Mouse (Mus musculus) limb, embryonic 12.5 days (tissue): ENCODE results near the gene Crlf1. TPM values are rescaled to one million over a fixed set of nuclear protein-coding genes. Genes with fewer than 3 reads are reported as not detected.

Source experiments
- ATAC-seq: fragments of 200-750 bp; cut with Nextera tagmentation; 2 replicates; pipeline ENCODE4 v1.8.0; 2017; ENCODE audit warnings: low read depth, moderate TSS enrichment; ENCODE audit not compliant: insufficient number of reproducible peaks, insufficient read depth, low FRiP score, low TSS enrichment
- H3K27ac ChIP-seq: fragments of 300-500 bp; sonication (generic); 2 replicates; pipeline ENCODE4 v1.5.1; 2016; ENCODE audit warnings: mild to moderate bottlenecking, moderate library complexity
- H3K27me3 ChIP-seq: fragments of 300-500 bp; sonication (generic); 2 replicates; pipeline ENCODE4 v1.6.1; 2016; ENCODE audit warnings: mild to moderate bottlenecking, moderate library complexity
- H3K36me3 ChIP-seq: fragments of 300-500 bp; sonication (generic); 2 replicates; pipeline ENCODE4 v1.6.1; 2016; ENCODE audit warnings: mild to moderate bottlenecking, moderate library complexity
- H3K4me1 ChIP-seq: fragments of 300-500 bp; sonication (generic); replicated peaks from 2 replicates; pipeline ENCODE4 v1.6.1; 2016
- H3K4me2 ChIP-seq: fragments of 300-500 bp; sonication (generic); 2 replicates; pipeline ENCODE4 v1.6.1; 2016; ENCODE audit warnings: mild to moderate bottlenecking, moderate library complexity
- H3K4me3 ChIP-seq: fragments of 300-500 bp; sonication (generic); replicated peaks from 2 replicates; pipeline ENCODE4 v1.5.1; 2016; ENCODE audit warnings: mild to moderate bottlenecking
- H3K9ac ChIP-seq: fragments of 300-500 bp; sonication (generic); replicated peaks from 2 replicates; pipeline ENCODE4 v1.6.1; 2016; ENCODE audit warnings: mild to moderate bottlenecking, moderate library complexity
- H3K9me3 ChIP-seq: fragments of 300-500 bp; sonication (generic); 2 replicates; pipeline ENCODE4 v1.6.1; 2016; ENCODE audit warnings: mild to moderate bottlenecking, moderate library complexity
- WGBS: fragments of 180-500 bp; shearing (Covaris S2); methylation state at CpG from one replicate; pipeline ENCODE4 v1.1.7; 2016; 5-methylcytosine and 5-hydroxymethylcytosine counted together
- polyA plus RNA-seq: library from polyadenylated mRNA; unstranded; fragments of >200 nt; fragmentation: Nextera tagmentation; extraction: Ambion mirVana; gene quantifications from 2 replicates; pipeline ENCODE4 v1.2.1, GENCODE M21; 2016

Crlf1 gene
- polyA plus RNA-seq, 1 experiment from 2014 or later = 82.4 TPM

DNA sequence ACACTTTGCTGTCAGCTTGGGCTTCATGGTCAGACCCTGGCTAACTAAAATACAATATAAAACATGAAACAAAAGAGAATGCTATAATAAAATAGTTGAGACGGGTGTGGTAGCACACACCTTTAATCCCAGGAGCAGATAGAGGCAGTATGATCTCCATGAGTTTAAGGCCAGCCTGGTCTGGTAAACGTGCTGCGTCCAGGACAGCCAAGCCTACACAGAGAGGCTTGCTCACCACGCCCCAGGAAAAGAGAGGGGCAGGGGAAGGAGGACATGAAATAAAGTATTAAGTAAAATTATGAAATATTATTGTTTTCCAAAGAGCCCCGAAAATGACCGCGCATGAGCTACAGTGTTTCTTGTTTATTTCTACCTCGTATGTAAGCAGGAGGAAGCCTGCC, 34.2 kb downstream of the Crlf1 start:
- Histone ChIP-seq H3K9me3 (no peaks in the 10 kb centered on the region), H3K27me3 (no peaks in the 10 kb centered on the region), H3K9ac (peak overlapping the region; percentile 97), H3K4me1 (peaks cover 25% of the 10 kb centered on the region), H3K27ac (peak overlapping the region; percentile 88; the same call in 1 of the 2 replicates), H3K4me2 (peak overlapping the region; percentile 79), H3K4me3 (peak overlapping the region; percentile 78), H3K36me3 (peaks cover 28% of the 10 kb centered on the region)
- WGBS = 1% methylated on average over 8 of the region's 8 CpGs
- no peak for ATAC-seq

DNA sequence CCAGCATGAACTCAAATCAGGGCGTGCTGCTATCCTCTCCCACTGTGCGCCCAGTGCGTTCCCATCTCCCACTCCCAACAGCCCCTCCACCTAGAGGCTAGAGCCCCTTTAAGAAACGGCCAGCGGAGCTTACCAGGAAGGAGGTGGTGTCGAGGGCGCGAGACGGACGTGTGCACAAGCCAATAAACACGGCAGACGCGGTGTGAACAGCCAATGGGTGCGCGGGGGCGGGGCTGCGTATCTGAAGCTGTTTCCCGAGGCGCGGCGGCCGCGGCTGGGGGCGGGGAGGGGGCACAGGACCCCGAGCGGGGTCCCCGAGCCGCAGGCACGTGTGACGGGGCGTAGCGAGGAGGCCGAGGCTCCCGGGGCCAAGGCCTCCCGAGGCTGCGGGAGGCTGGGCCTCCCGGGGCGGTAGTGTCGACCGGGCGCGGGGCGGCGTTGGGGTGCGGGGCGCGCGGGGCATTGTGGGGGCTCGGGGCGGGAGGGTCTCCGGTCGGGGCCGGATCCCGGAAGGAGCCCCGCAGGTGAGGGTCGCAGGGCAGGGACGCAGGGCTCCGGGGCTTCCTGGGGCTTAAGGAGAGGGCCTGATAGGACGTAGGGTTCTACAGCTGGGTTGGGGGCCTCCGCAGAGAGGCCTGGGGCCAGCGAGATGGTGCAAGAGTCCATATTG, 34.7 kb downstream of the Crlf1 start, which contains the start of the genes Fkbp8 and Kxd1:
Gene Fkbp8 (plus strand): TSS at position 213 of the 670 bp plus-strand sequence.
Gene Kxd1 (minus strand): TSS at position 445 of the 670 bp plus-strand sequence.
- H3K9me3 ChIP-seq = no peaks in the 10 kb centered on the region
- H3K36me3 ChIP-seq = peaks cover 33% of the 10 kb centered on the region
- peak within 1 kb of the TSS; percentile 88 for H3K27ac ChIP-seq
- H3K4me1 ChIP-seq = peaks cover 20% of the 10 kb centered on the region
- peak; percentile 88 for ATAC-seq
- H3K9ac ChIP-seq = peak within 1 kb of the TSS; percentile 97
- H3K4me2 ChIP-seq = peak within 1 kb of the TSS; percentile 79
- WGBS = under 1% methylated on average over 51 of the region's 61 CpGs
- peak within 1 kb of the TSS; percentile 78 for H3K4me3 ChIP-seq
- H3K27me3 ChIP-seq = no peaks in the 10 kb centered on the region

DNA sequence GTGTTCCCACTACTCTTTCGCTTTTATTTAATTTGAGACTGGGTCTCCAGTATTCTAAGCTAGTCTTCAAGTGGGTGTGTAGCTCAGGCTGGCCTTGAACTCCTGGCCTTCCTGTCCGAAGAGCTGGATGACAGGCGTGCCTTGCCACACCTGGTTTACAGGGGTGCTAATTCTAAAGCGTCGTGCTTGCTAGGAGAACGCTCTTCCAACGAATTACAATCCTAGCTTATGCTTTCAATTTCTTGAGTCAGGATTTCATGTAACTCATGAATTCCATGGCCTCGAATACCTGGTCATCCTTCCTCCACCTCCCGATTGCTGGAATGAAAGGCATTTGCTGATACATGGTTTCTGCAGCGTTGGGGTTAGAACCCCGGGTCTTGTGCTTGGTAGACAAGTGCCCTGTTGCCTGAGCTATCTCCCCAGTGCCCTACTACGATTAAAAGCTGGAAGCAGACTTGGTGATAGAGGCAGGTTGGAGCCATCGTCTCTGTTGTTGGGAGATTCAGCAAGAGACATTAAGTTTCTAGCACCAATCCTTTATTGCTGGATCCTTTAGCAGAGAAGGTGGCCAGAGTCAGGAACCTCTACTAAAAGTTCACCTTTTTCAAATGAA, 35.3 kb downstream of the Crlf1 start:
- H3K27ac ChIP-seq = peak overlapping the region; percentile 88; the same call in 1 of the 2 replicates
- H3K4me1 ChIP-seq = peaks cover 20% of the 10 kb centered on the region
- peak overlapping the region; percentile 97 for H3K9ac ChIP-seq
- no peaks in the 10 kb centered on the region for H3K9me3 ChIP-seq
- 31% methylated on average over 13 of the region's 13 CpGs for WGBS
- ATAC-seq = no peak
- H3K27me3 ChIP-seq = no peaks in the 10 kb centered on the region
- peak overlapping the region; percentile 78 for H3K4me3 ChIP-seq
- peaks cover 40% of the 10 kb centered on the region for H3K36me3 ChIP-seq
- peak overlapping the region; percentile 79 for H3K4me2 ChIP-seq

DNA sequence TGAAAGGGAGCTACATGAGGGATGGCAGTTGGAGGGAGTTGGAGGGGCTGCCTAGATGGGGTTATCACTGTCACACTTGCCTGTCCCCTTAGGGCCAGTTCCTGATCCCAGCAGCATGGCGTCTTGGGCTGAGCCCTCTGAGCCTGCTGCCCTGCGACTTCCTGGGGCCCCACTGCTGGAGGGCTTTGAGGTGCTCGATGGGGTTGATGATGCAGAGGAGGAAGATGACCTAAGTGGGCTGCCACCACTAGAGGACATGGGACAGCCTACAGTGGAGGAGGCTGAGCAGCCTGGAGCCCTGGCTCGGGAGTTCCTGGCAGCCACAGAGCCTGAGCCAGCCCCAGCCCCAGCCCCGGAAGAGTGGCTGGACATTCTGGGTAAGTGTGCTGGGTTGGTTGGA, 36.3 kb downstream of the Crlf1 start:
- WGBS = 78% methylated on average over 5 of the region's 5 CpGs
- Histone ChIP-seq H3K9ac (no peak overlapping the region), H3K27me3 (no peaks in the 10 kb centered on the region), H3K4me1 (peaks cover 20% of the 10 kb centered on the region), H3K9me3 (no peaks in the 10 kb centered on the region), H3K27ac (no peak overlapping the region), H3K36me3 (peaks cover 50% of the 10 kb centered on the region), H3K4me3 (no peak overlapping the region), H3K4me2 (peak overlapping the region; percentile 13; the same call in 1 of the 2 replicates)
- ATAC-seq = no peak

DNA sequence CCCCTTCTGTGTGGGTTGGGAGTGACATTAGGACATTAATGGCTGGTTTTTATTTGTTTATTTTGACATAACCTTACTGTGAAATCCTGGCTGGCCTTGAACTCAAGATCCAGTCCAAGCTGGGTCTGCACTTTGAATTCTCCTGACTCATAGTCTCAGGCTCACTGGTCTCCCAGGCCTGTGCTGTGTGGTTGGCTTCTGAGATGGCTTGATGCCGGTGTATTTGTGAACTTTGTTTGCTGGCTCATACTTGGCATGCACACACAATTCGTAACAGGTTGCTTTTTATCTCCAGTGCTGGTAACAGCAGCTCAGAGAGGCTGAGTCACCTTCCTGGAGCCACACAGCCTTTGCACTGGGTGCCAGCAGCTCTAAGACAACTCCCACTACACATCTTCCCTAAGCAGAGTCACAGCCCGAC, 36.8 kb downstream of the Crlf1 start:
- peaks cover 20% of the 10 kb centered on the region for H3K4me1 ChIP-seq
- H3K27ac ChIP-seq = no peak overlapping the region
- no peak overlapping the region for H3K4me2 ChIP-seq
- H3K9ac ChIP-seq = no peak overlapping the region
- H3K36me3 ChIP-seq = peaks cover 54% of the 10 kb centered on the region
- no peak for ATAC-seq
- H3K4me3 ChIP-seq = no peak overlapping the region
- H3K9me3 ChIP-seq = no peaks in the 10 kb centered on the region
- 93% methylated on average over 3 of the region's 3 CpGs for WGBS
- no peaks in the 10 kb centered on the region for H3K27me3 ChIP-seq

DNA sequence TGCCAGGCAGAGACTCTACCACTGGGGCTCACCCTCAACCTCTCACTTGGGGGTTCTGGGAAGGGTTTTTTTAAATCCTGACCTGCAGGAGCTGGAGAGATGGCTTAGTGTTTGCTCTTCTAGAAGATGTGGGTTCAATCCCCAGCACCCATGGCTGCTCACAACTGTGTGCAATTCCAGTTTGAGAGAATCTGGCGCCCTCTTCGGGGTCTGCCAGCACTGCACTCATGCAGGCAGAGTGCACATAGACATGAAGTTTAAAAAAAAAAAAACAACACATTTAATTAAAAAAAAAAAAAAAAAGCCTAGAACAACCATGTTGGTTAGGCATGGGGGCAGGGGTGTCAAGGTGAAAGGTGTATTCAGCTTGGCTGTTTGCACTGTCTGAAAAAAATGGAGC, 37.4 kb downstream of the Crlf1 start:
- Histone ChIP-seq H3K36me3 (peaks cover 60% of the 10 kb centered on the region), H3K9me3 (no peaks in the 10 kb centered on the region), H3K4me3 (no peak overlapping the region), H3K27ac (no peak overlapping the region), H3K4me2 (no peak overlapping the region), H3K9ac (no peak overlapping the region), H3K27me3 (no peaks in the 10 kb centered on the region), H3K4me1 (peaks cover 20% of the 10 kb centered on the region)
- 100% methylated on average over 2 of the region's 2 CpGs for WGBS
- no peak for ATAC-seq

DNA sequence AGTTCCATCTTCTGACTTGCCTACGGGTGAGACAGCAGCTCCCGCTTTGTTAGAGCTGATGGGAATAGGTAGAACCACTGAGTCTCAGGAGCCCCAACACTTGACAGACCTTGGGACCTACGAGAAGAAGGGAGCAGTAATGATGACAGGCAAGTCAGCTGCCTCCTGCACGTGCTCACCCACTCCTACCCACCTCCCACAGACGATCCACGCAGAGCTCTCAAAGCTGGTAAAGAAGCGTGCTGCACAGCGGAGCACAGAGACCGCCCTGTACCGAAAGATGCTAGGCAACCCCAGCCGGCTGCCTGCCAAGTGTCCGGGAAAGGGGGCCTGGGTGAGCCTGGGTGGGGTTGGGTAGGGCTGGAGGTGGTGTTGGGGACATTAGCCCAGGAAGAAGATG, 41.3 kb downstream of the Crlf1 start:
- ATAC-seq = no peak
- H3K27ac ChIP-seq = no peak overlapping the region
- H3K9me3 ChIP-seq = no peaks in the 10 kb centered on the region
- peaks cover 10% of the 10 kb centered on the region for H3K4me1 ChIP-seq
- 94% methylated on average over 12 of the region's 12 CpGs for WGBS
- no peak overlapping the region for H3K4me2 ChIP-seq
- no peak overlapping the region for H3K4me3 ChIP-seq
- H3K36me3 ChIP-seq = peaks cover 78% of the 10 kb centered on the region
- no peaks in the 10 kb centered on the region for H3K27me3 ChIP-seq
- no peak overlapping the region for H3K9ac ChIP-seq

DNA sequence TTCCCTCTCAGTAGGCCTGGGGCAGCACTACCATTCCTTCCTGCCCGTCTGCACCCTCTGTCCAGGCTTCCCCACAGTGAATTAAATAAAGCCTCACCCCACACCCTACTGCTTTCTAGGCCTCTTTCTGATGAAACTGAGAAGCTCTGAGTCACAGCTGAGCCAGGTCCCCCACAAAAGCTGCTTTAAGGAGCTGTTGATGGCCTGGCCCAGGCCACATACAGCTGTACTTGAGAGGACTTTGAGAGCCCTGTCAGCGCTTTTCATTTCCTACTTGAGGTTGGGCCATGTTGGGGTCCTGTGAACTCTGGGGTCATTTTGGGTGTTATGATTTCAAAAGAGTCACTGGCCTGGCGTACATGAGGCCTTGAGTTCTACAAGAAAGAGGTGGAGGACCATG, 42.3 kb downstream of the Crlf1 start:
- Histone ChIP-seq H3K36me3 (peaks cover 68% of the 10 kb centered on the region), H3K4me2 (no peak overlapping the region), H3K9me3 (no peaks in the 10 kb centered on the region), H3K4me3 (no peak overlapping the region), H3K9ac (no peak overlapping the region), H3K27ac (no peak overlapping the region), H3K27me3 (no peaks in the 10 kb centered on the region), H3K4me1 (peaks cover 11% of the 10 kb centered on the region)
- no peak for ATAC-seq
- WGBS = 88% methylated on average over 3 of the region's 3 CpGs

DNA sequence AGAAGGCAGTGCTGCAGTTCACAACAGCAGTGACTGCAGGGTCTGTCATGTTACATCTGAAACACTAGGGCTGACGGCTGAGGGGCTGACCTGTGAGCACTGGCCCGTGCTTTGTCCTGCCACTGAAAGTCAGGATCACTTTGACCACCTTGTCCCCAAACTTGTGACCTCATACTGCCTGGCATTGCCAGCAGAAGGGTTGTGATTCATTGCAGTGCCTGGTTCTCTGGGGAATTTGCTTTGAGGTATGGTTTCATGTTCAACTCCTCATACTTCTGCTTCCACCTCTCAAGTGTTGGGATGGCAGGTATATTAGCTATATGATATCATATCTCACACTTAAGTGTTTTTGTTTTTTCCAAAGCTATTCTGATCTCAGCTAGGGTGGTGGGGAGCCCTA, 42.7 kb downstream of the Crlf1 start:
- Histone ChIP-seq H3K27ac (no peak overlapping the region), H3K9ac (no peak overlapping the region), H3K4me3 (no peak overlapping the region), H3K9me3 (no peaks in the 10 kb centered on the region), H3K36me3 (peaks cover 65% of the 10 kb centered on the region), H3K27me3 (no peaks in the 10 kb centered on the region), H3K4me1 (peaks cover 16% of the 10 kb centered on the region), H3K4me2 (no peak overlapping the region)
- 92% methylated on average over 2 of the region's 2 CpGs for WGBS
- ATAC-seq = no peak

DNA sequence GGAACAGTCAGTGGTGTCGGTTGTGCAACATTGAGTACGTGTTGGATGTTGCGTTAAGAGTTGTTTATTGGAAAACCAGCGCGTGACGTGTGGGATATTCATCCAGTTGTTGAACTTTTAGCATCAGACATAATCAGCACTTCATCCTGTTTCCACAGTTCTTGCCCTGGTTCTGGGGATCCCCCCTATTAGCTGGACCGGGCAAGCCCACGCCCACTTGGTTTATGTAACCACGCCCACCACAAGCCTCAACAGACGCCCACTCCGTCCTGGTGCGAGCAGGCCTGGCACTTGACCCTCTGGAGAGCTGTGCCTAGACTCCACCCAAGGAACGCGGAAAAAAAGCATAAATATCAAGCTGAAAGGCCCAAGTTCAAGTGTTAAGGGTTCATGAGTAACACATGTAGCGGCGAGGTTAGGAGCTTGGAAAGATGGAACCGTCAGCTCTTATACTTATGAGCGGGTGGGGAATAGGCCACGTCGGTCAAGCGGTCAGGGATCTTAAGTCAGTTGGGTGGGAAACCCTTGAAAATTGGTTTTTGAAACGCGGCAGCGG, 45.1 kb downstream of the Crlf1 start:
- Histone ChIP-seq H3K4me3 (peak overlapping the region; percentile 74), H3K27ac (peak overlapping the region; percentile 84), H3K36me3 (peaks cover 41% of the 10 kb centered on the region), H3K27me3 (no peaks in the 10 kb centered on the region), H3K4me1 (peaks cover 27% of the 10 kb centered on the region), H3K4me2 (peak overlapping the region; percentile 84), H3K9ac (no peak overlapping the region; the same call in 1 of the 2 replicates), H3K9me3 (no peaks in the 10 kb centered on the region)
- ATAC-seq = peak; percentile 16; the same call in 1 of the 2 replicates
- 15% methylated on average over 24 of the region's 24 CpGs for WGBS

DNA sequence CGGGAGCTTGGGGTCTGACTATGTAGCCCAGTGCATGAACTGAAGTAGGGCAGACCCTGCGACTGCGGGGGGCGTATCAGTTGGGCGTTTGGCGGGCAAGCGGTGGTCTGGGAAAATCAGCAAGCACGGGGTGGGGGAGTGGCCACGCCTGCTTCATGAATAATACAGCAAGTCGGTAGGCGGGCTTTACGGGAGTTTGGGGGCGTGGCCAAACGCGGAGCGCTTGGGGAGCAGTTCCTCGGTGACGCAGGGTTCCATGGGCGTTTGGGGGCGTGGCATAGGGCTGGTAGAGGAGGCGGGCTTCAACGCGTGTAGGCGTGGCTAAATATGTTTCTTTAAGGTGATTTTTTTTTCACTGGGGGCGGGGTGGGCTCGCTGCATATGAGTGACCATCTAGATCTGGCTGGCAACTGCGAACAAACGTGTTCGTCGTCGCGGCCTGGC, 45.7 kb downstream of the Crlf1 start:
- peak overlapping the region; percentile 84; the same call in 1 of the 2 replicates for H3K9ac ChIP-seq
- H3K36me3 ChIP-seq = peaks cover 39% of the 10 kb centered on the region
- under 1% methylated on average over 32 of the region's 32 CpGs for WGBS
- peak overlapping the region; percentile 74 for H3K4me3 ChIP-seq
- H3K4me2 ChIP-seq = peak overlapping the region; percentile 84
- peak; percentile 62 for ATAC-seq
- H3K4me1 ChIP-seq = peaks cover 27% of the 10 kb centered on the region
- H3K27me3 ChIP-seq = no peaks in the 10 kb centered on the region
- peak overlapping the region; percentile 89 for H3K27ac ChIP-seq
- H3K9me3 ChIP-seq = no peaks in the 10 kb centered on the region
